In genomic region chr13:12726831-12727230, GRCm38 (mm10) we compare ENCODE assay signal across 8 mouse cellular contexts.
A peak's percentile ranks its signal among the peaks of the same experiment; 100 is the strongest.
DNase-seq lines count a peak whose midpoint lies in the region; ATAC-seq and TF ChIP-seq lines count a peak whose summit lies in the region.
"Not testable (repeated sequence)": the region's sequence is repeated elsewhere in the genome, so short reads cannot be mapped to it uniquely, and the experiment has no call there.

No protein-coding gene starts in this region.

- H3K9ac ChIP-seq in hindbrain, embryonic 11.5 days (ENCODE audit: low read depth, low read length) = not testable (repeated sequence)

- not testable (repeated sequence) for H3K4me3 ChIP-seq in embryonic facial prominence, embryonic 10.5 days; hindbrain, embryonic 11.5 days (ENCODE audit: low read depth, low read length); left cerebral cortex, adult 2 months

- not testable (repeated sequence) for TF ChIP-seq POLR2A in brain, embryonic 14.5 days (IDR thresholded peaks at IDR 0.05; ENCODE audit: borderline replicate concordance, extremely low read depth, insufficient read depth, insufficient read length, poor library complexity, severe bottlenecking)

- not testable (repeated sequence) for H3K27ac ChIP-seq in embryonic facial prominence, embryonic 10.5 days (replicated peaks); hindbrain, embryonic 11.5 days (ENCODE audit: low read depth, low read length); left cerebral cortex, adult 2 months

- ATAC-seq in hindbrain, embryonic 11.5 days (ENCODE audit: low FRiP score) = not testable (repeated sequence)

- DNase-seq in ES-CJ7 (ENCODE audit: low read depth, low spot score) = peak; percentile 6
- peak; percentile 3 for DNase-seq in brain, embryonic 14.5 days (ENCODE audit: low read depth)
- peak; percentile 23 for DNase-seq in embryonic facial prominence, embryonic 10.5 days (ENCODE audit: low spot score)
- DNase-seq in hindbrain, embryonic 11.5 days (ENCODE audit: low spot score) = peak; percentile 37
- not testable (repeated sequence) for DNase-seq in left cerebral cortex, adult 2 months (ENCODE audit: extremely low spot score in 1 of 2, low spot score in 2 of 2)
- DNase-seq in lung, postnatal 36 days = peak; percentile 71
- peak; percentile 8 for DNase-seq in spleen, adult 12 weeks (ENCODE audit: low spot score)
- peak; percentile 10 for DNase-seq in urinary bladder, postnatal 14 days (ENCODE audit: low spot score)

- H3K9me3 ChIP-seq in embryonic facial prominence, embryonic 10.5 days; hindbrain, embryonic 11.5 days (ENCODE audit: control insufficient read depth, low read length): not testable (repeated sequence)

- intact Hi-C loops in left cerebral cortex, adult 2 months (cut with DNase I) = not testable (repeated sequence)

- not testable (repeated sequence) for H3K4me1 ChIP-seq in embryonic facial prominence, embryonic 10.5 days; hindbrain, embryonic 11.5 days (replicated peaks; ENCODE audit: control insufficient read depth, insufficient read depth, low read length)

- not testable (repeated sequence) for H3K4me2 ChIP-seq in hindbrain, embryonic 11.5 days (replicated peaks; ENCODE audit: low read depth, low read length)

- not testable (repeated sequence) for TF ChIP-seq CTCF in brain, embryonic 14.5 days (IDR thresholded peaks at IDR 0.05; ENCODE audit: borderline replicate concordance, extremely low read depth, insufficient read depth, insufficient read length)
- TF ChIP-seq CTCF in left cerebral cortex, adult 2 months (IDR thresholded peaks at IDR 0.05) = peak; percentile 28

- not testable (repeated sequence) for H3K27me3 ChIP-seq in embryonic facial prominence, embryonic 10.5 days (replicated peaks; ENCODE audit: low read depth, poor library complexity, severe bottlenecking); hindbrain, embryonic 11.5 days (ENCODE audit: control insufficient read depth, insufficient read depth, low read length)

- not testable (repeated sequence) for H3K36me3 ChIP-seq in embryonic facial prominence, embryonic 10.5 days (replicated peaks); hindbrain, embryonic 11.5 days (ENCODE audit: control insufficient read depth, insufficient read depth, low read length)
